Mouse (Mus musculus) cerebellum, adult 11-12 months (tissue): ENCODE measurements at regions not wholly inside any gene's neighbourhood (a gene's known extent, or its start where the extent isn't known, plus 50 kb on each side); places are given as distances from the start of the nearest gene placed in this dataset.

Experiments used
- DNase-seq: peaks from one replicate; pipeline ENCODE4 v3.0.0; 2022

DNA sequence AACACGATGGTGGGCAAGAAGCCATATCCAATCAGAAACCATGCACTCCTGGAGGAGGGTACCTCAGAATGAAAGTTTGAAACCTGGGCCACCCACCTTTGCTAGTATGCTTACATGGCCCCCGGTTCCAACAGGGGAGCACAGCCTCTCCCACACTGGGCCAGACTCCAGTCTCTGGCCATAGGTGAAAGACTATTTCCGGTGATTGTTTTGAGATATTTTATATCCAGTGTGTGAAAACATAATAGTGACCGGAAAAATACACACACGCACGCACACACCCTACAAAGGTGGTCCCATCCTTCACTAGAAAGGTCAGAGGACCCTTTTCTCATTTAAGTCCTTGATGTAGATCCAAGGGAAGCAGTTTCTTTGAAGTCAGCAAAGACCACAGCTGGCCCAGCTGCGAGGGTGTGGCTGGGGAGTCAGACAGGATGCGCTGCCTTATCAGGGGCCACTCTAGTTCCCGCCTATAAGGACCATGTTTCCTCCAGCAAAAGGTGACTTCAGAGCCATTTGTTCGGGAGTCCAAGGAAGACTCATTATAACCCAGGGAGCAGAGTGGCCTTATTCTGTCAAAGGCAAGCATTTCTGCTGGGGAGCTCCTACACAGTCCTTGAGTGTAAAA, 206.0 kb downstream of the Zfp36l1 start:
- no peak for DNase-seq

GRCm38 (mm10) chr12:79905828-79906737, 206.7 kb downstream of the Zfp36l1 start:
- DNase-seq = no peak

- no peak for DNase-seq
These were observed 207.8 kb downstream of the Zfp36l1 start for GRCm38 (mm10) chr12:79904913-79905549.

DNA sequence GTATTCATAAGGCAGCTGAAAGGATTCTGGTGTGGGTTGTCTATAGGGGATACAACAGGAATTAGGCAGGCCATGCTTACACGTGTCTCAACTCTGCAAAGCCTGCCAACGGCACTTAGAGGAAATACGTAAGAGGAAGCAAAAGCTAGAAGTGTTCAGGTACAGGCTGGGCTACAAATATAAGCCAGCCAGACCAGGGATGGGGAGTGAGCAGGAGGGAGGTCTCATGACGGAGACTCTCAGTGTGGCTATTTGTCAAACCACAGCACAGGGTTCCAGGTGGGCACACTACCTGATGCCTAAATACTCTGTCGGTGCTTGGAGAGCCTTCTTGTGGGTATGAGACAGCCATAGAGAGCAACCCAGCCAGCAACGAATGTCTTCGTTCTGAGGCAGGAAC, 210.1 kb downstream of the Zfp36l1 start:
- DNase-seq = no peak

DNA sequence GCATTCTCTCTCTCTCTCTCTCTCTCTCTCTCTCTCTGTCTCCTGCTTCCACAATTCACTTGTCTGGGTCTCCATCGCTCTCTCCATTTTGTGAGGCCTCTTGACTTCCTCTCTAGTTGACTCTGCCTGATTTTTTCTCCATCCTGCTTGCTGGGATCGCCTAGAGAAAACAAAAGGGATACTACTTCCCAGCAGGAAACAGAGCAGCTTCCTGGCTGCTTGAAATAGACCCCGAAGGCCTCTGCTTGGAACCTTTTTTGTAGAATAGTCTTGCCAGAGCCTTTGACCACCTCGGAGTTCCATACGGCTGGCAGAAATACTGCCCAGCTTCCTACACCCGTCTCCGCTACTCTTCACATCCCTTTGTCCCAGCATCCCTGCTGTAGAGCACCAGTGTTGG, 210.7 kb downstream of the Zfp36l1 start:
- no peak for DNase-seq

DNA sequence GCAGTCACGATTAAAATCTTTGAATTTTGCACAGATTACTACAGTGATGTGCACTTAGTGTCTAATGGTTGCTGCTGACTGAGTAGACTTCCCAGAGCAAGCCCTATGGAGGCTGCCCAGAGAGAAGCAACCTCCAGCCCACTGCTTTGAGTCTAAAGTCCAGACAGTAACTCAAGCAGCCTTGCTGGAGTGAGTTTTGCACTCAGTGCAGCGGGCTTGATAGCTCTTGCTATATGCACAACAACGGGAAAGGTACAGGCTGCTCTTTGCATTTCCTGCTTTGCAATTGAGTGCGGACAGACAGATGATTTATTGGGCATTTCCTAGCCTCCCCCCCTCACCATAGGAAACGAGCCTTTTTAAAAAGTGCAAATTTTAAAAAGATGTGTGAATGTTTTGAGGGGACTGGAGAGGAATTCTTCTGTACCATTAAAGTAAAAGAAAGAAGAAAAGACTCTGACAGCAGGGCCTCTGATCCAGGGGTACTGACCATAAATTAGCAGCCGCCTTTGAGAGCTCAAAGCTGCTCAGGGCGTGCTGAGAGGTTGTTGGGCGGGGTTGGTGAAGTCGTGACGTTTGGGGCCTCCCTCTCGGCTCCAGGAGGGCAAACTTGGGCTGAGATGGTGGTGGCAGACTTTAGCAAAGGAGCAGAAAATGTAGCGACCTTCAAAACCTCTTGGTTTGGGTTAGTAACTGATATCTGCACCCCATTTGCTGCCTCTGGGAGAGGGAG, 214.4 kb downstream of the Zfp36l1 start:
- no peak for DNase-seq

DNA sequence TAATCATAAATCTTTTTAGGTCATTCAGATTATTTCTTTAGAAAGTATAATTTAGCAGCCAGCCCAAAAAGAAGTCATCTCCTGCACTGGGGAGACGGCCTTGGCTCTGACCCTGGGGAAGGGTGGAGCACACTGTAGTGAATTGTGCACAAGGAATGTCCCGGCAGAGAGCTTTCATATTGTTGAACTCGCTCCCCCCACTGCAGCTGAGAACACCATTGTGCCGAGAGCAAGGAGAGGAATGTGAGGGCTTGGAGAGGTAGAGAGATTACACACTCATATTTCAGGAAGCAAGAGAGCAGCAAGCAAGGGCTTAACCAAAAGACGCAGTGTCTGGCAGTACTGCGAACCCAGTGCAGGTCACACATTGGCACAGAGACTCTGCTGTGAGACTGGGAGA, 216.8 kb downstream of the Zfp36l1 start:
- no peak for DNase-seq

- DNase-seq = no peak
These were observed 217.5 kb downstream of the Zfp36l1 start for GRCm38 (mm10) chr12:79895324-79895723.

DNA sequence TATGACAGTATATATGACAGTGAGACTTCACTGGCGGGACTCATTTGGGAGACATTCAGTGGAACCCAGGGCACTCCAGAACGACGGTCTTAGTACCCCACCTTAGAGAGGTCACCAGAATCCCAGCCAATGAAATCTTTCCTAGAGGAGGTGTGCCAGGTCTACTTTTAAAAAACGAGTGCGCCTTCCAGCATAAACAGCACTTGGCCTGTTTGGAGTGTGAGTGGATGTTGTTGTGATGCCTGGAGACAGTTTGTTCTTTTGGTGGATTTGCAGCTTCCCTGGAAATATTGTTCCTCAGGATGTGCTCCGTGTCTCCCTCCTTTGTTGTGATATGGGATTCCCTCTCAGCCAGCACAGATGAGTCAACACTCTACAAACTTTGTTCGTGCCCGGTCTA, 219.9 kb downstream of the Zfp36l1 start:
- DNase-seq = no peak

DNA sequence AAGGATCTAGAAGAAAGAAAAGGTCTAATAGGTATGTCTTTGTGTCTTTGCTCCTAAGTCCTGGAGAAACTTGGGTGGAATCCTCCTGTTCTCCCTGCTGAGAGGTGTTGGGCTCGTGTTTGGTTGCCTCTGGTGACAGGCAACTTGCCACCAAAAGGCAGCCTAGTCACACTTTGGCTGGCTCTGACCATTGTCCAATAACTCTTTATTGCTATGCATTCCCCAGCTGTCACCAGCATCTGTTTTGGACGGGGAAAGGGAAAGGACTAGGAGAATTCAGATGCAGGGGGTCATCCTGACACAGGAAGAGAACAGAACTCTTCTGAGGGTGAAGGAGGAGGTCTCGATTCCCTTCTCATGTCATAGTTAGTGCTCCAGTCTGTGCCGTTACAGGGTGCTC, 220.9 kb downstream of the Zfp36l1 start:
- DNase-seq = no peak

GRCm38 (mm10) chr12:79890887-79891286, 221.9 kb downstream of the Zfp36l1 start:
- no peak for DNase-seq

DNA sequence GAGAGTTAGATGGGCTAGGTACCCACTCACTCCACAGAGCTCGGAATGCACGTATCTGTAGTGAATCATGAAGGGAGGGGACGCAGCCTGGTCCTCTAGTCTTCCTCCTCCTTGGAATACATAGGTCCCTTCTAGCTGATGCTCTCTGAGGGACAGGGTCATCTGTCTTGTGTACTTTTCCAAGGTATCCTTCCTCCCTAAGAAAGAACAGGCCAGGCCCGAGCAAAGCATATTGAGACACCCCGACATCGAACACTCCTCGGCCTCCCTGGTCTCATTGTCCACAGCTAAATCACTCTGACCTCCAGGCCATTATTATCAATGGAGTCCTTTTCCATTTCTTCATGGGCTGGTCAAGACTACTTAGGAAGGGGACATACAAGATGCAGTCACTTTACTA, 222.5 kb downstream of the Zfp36l1 start:
- DNase-seq = no peak

DNA sequence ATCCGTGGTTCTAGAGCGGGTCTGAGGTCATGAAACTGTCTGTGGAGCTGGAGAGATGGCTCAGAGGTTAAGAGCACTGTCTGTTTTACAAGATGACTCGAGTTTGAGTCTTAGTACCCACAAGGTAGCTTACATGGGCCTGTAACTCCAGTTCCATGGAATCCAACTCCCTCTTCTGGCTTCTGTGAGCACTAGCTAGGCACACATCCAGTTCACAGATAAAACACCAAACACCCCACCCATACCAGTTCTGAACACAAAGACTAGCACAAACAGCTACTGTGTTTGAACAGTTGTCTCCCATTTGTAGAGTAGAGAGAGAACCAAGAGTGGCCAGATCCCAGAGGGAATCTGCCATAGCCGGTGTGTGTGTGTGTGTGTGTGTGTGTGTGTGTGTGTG, 224.0 kb downstream of the Zfp36l1 start:
- DNase-seq = no peak

GRCm38 (mm10) chr12:79888086-79888485, 224.7 kb downstream of the Zfp36l1 start:
- no peak for DNase-seq

DNA sequence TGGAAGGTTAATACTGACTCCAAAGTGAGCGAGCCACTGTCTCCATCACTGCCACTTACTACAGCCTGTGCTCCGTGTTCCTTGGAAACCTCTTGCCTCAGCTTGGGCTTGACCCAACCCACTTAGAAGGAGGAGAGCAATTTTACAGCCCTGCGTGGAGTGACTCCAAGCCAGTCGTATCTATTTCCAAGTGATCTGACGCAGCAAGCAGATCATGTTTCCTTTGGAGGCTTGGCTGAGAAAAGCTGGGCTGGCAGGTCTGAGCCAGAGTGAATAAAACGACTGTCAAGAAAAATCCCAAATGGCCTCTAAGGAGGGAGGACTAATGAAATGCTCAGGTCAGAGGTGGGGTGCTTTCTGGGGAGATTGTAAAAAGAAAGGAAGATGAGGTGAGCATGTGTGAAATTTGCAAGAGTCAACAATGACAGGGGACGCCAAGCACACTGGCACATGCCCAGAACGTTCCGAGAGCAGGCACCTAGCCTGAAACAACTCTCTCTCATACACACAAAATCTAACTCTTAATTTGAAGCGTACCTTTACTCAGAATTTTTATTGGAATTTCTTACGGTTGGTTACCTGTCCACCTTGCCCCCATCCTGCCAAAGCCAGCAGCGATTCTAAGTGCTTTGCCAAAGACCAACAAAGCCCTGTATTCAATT, 225.5 kb downstream of the Zfp36l1 start:
- no peak for DNase-seq

DNA sequence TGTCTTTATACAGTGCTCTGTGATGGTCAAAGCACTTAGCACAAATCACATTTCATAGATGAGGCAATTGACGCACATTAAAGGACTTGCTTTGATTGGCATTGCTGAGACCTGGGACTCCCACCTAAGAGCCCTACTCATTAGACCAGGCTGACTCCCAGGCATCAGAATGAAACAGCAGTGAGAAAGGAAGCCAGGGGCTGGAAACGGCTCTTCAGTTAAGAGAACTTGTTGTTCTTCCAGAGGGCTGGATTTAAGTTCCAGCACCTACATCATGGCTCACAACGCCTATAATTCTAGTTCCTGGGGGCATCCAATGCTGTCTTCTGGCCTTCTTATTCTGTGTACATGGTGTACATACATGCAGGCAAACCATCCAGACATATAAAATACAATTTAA, 226.3 kb downstream of the Zfp36l1 start:
- no peak for DNase-seq

DNA sequence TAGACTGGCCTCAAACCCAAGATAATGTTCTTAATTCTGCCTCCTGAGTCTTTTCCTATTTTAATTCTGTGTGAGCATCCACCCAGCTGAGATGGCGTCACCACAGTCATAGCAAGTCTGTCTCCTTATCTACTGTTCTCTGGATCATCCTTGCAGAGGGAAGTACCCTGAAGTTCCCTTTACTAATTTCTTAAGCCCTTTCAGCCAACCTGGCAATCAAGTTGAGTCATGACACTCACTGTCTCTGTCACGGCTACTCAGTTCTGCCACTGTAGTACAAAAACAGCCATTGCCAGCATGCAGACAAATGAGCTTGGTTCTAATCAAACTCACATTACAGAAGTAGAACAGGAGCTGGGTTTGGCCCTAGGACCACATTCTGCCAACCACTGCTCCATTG, 227.5 kb downstream of the Zfp36l1 start:
- DNase-seq = no peak

DNA sequence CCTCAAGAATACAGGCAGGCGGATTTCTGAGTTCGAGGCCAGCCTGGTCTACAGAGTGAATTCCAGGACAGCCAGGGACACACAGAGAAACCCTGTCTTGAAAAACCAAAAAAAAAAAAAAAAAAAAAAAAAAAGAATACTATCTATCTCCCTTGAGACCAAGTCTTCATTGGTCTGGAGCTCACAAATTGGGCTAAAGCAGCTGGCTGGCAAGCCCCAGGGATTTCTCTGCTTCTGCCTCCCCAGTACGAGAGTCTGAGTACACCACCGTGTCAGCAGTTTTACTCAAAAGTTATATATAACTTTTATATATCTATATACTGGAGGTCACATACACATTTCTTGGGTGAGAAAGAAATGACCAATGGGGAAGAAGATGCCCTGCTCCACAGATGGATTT, 229.2 kb downstream of the Zfp36l1 start:
- DNase-seq = no peak

DNA sequence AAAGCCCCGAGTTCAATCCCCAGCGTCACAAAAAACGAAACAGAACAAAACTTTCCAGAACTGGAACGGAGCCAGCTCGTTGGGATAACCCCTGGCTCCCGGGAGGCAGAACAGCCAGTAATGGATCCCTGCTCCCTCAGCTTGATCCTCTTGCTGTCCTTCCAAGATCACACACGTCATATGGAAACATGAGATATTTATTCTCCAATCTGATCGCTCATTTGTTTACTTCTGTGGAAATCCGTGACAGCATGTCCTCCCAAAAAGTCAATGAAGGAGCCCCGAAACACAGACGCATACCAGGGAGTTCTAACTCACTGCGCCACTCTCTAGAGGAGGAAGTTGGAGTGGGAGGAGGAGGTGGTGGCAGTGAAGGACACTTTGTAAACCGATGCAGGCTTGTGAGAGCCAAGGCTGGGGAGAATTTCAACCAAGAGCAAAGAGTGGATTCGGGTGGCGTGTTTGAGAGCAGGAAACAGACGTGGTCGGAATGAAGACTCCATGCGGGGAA, 232.0 kb downstream of the Zfp36l1 start:
- no peak for DNase-seq

DNA sequence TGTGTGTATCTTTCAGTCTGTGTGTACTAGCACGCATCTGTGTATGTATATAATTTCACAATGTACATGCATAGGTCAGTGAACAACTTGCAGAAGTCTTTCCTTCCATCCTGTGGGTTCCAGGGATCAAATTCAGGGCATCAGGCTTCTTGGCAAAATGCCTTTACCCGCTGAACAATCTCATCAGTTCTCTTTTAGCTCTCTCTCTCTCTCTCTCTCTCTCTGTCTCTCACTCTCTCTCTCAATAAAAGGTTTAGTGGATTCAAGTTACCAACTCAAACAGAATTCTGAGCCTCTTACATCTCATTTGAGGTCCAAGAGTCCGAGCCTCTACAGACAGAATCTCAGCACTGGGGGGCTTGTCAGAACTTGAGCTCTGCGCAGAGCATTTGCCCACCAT, 232.5 kb downstream of the Zfp36l1 start:
- no peak for DNase-seq

- DNase-seq = no peak
These were observed 232.9 kb downstream of the Zfp36l1 start for GRCm38 (mm10) chr12:79879918-79880273.

DNA sequence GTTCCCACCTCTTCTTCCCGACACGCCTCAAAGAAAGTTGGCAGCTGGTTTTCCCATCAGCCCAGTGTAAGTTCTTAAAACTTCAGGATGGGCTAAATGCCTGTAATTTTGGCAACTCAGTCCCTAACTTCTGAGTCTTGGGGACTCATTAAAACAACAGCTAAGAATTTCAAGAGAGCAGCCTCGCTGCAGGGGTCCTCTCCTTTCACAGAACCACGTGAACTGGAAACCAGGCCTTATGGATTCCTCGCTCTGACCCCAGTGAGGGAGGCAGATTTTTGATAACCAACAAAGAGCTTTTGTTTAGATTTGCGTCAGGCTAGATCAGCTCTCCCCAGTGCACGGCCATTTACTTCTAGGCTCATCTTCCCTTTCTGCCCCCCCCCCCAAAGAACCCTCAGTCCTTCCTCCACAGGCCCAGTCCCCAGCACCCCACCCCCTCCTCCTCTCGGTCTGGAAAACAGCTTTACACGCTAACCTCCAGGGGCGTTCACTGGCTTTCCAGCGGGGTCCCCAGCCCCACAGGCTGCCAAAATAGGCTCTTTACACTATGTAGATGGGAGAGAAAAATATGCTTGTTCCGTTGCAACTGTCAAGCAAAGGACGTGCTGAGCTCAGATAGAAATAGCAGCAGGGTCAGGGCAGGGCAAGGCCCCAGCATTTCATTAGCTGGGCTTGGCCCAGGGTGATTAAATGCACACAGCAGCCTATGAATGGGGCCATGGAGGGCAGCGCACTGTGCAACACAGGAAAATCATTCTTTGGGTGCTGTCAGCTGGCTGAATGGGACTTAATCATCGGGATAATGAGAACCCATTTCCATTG, 233.5 kb downstream of the Zfp36l1 start:
- no peak for DNase-seq
